Mouse (Mus musculus): Measurements from ENCODE around the gene Pex12.
"Not testable (repeated sequence)": the region's sequence is repeated elsewhere in the genome, so short reads cannot be mapped to it uniquely, and the experiment has no call there.

Gene Pex12

DNA sequence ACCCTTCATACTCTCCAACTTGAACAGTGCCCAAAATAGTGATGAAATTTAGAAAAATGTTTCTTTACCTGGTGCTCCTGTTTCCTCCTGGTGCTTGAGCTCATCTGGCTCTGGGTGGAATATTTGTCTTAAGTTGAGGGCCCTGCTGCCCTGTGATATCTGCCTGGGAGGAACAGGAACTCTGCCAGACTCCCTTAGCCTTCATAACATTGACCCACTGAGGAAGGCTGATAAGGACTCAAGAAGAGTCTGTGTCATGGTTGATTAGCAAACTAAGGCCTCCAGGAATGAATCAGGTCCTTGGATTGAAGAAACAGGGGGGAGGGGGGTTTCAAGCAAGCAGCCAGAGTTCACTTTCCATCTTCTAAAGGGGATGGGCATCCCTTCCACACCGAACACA, 15.8 kb downstream of the Pex12 start, which contains the start of gene Slfn14:
TSS of gene Slfn14 (minus strand) at position 161 of the 400 bp plus-strand sequence.
- DNase-seq = no peak

DNA sequence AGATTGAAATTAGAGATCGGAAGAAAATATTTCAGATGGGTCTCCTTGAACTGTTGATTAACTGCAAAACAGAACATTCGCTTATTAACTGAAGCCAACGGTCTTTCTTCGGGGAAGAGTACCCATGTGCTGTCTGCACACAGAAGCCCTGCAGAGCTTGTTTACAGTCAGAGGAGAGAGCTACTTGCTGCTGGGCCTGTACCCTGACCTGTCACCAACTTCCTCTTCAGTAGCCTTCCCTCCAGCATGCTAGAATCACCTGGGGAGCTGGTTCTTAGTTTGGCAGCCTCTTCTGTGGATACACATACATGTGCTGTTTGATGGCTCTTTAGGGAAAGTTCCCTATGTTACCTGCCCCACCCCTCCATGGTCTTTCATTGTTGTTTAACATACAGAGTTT, 16.8 kb downstream of the Pex12 start:
- no peak for DNase-seq

DNA sequence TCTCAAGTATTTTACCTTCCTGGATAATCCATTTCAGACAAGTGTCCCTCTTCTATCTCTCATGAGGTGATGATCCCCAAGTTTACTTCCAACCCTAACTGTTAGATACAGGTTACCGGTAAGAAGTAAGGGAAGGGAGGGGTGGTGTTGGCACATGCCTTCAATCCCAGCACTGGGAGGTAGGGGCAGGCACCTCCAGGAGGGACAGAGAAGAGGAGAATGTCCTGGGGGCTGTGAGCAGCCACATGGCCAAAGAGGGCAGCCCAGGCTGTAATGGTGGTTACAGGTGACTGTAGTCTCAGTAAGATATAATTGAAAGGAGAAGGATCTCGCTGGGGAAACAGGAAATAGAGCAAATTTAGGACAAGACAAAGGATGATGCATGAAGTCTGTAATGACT, 20.3 kb downstream of the Pex12 start:
- no peak for DNase-seq

DNA sequence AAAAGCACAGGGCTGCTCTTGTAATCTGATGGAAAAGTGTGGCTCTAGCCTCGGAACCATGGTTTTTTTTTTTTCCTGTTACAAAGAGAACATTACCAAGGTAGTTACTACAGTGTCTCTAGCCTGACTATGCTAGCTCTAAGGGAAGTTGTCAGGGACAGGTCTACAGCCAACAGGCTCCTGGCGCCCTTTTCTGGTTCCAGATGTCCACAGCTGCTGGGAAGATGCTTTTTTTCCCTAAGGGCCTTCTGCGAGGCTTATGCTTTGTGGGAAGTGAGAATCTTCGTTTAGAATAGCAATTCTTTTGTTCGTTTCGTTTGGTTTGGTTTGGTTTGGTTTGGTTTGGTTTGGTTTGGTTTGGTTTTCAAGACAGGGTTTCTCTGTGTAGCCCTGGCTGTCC, 22.7 kb downstream of the Pex12 start:
- no peak for DNase-seq

DNA sequence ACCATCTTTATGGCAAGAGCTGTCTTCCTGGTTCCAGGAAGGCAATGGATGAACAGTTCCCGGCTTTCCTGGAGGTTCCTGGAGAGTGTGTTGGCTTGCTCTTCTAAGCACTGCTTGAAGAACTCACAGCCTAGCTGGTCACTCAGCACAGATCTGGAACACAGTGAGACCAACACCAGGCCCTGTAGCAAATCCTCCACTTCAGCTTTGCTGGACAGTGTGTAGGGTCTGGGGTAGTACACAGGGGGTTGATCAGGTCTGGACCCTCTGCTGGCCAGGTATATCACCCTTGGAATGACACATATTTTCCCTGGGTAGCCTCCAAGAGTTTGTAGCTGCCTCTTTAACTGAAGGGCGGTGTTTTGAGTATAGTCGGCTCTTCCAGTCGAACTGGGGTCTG, 23.4 kb downstream of the Pex12 start:
- DNase-seq = no peak

DNA sequence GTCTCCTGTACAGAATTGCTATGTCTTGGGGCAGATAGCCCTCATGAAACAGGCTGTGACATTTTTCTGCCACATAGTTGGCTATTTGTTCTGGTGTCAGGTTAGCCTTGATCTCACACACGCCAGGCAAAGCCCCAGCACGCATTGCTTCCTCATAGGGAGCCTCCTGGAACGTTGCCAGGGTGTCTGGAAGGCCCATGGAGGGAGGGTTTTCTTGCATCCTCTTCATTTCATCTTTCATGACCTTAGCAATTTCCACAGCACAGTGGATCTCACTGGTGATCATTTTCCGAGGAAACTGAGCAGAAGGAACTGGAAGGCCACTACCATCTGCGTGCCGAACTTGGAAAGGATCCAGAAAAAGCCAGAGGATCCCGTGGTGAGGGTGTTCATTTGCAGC, 26.1 kb downstream of the Pex12 start:
- DNase-seq = no peak

DNA sequence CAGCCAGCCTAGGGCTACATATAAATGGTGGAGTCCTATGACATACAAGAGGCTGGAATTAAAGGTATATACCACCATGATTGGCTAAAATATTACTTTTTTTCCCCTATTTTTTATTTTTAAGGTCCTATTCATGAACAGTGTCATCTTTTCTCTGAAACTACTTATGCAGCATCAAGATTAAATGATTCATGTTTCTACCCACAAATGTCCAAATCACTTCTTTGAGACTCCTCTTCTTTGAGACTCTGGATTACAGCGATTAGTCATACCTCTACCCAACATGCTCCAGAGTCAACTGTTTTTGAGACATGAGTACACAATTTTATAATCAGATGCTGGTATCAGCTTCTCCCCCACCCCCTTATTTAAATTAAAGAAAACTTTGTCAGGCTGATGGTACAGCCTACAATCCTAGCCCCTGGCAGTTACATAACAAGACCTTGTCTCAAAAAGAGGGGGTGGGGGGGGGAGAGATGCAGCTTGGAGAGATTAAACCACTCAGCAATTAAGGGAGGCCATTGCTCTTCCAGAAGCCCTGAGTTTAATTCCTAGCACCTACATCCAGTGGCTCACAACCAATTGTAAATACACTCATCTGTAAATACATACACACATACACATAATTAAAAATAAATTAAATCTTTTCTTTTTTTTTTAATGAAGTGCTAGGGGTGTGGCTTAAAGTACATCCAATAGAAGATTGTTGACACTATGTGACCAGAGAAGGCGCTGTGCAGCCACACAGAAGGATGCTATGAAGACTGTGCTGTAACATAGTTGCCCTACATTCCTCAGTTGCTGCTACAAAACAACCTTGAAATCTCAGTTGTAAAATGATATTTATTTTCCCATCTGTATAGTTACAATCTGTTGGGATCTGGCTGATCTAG, 30.2 kb downstream of the Pex12 start:
- DNase-seq = no peak

DNA sequence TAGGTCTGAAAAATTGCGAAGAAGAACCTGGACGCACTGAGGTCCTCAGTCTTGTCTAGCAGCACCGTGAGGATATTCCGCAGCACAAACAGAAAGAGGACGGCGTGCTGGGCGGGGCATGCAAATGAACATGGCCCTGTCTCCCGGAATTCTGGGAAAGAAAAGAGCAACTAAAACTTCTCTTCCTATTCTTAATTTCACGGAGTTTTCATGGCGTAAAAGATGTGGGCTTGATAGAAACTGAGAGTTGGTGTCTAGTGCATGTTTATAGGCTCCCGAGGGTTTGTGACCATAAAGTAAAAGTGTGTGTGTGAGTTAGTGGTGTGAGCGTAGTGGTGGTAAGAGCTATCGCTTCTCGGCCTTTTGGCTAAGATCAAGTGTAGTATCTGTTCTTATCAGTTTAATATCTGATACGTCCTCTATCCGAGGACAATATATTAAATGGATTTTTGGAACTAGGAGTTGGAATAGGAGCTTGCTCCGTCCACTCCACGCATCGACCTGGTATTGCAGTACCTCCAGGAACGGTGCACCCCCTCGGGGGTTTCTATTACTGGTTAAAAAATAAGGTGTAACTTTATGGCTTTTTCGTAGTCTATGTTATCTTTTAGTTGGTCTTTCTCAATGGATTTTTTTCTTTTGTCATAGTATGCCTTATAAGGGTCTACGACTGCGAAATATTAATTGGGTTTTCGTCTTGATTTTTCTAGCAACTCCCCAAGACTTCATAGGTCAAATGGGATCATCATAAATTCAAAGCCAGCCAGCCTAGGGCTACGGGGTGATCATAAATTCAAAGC, 31.0 kb downstream of the Pex12 start:
- peak; percentile 87 for DNase-seq

DNA sequence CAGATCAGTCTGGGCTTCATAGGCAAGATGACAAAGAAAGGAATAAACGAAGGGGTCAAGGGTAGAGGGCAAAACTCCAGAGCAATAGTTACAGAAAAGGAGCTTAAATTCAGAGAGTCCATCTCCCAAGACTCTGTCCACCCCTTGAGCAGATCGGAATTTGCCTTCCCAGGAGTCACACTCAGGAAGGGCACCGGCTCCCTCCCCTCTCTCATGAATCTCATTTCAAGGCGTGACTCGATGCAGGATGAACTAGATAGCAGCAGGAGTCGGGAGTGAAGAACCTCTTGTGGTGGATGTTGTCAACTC, 31.6 kb downstream of the Pex12 start:
- no peak for DNase-seq

DNA sequence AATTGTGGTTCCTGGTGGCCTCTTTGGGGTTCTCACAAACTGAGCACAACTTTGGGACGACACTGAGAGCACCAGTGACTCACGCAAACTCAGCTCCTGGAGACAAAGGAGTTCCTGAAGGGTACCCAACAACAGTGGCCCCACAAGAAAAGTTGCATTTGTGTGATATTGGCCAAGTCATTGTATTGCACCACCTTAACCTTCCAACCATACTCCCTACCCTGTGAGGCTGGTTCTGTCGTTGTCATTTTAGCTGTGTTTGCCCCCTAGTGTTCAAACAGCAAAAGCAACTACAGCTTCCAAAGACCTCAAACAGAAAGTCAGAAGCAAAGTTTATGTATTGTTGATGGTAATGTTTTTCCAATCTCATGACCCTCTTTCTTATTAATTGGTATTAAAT, 39.2 kb downstream of the Pex12 start:
- no peak for DNase-seq

DNA sequence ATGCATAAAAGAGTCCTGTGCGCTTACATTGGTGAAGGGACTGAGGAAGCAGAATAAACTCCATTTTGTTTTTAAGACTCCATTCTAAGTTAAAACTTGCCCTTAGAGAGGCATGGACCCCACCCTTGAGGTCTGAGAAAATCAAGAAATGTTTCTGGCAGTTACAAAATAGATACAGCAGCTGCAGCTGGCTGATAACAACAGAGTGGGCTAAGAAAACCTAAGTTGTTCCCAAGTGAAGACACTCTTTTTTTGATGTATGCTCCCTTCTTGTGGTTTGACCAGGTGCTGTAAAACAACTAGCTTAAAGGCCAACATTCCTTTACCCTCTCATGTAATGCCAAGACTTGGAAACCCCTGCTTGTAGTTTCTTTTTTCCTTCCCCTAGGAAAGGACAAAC, 39.7 kb downstream of the Pex12 start:
- DNase-seq = no peak

DNA sequence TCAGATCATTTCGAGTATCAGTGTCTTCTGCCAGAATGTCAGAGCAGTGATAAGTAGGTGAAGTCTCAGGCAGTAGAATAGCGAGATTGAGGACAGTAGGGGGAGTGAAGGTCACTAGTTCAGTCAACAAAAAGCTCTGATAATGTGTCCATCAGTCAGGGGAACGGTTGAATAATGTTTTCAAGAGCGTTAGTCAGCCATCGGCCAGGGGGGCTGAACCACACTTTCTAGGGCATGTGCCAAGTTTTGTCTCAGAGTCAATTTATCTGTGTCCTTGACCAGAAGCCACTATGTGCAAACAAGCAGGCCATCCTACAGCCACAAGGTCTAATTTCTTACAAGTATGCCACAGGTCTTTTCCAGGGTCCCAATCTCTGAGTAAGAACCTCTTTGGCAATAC, 45.2 kb downstream of the Pex12 start:
- DNase-seq = not testable (repeated sequence)

Measured in kidney, adult 11 months (tissue).